Mouse (Mus musculus) retina, adult 2 months (tissue): ENCODE measurements around the gene Tmcc1.

ENCODE experiments used
- DNase-seq: peaks from one replicate; pipeline ENCODE4 v3.0.0-alpha.2; 2012; ENCODE audit warnings: low read depth, low spot score

Tmcc1 gene

DNA sequence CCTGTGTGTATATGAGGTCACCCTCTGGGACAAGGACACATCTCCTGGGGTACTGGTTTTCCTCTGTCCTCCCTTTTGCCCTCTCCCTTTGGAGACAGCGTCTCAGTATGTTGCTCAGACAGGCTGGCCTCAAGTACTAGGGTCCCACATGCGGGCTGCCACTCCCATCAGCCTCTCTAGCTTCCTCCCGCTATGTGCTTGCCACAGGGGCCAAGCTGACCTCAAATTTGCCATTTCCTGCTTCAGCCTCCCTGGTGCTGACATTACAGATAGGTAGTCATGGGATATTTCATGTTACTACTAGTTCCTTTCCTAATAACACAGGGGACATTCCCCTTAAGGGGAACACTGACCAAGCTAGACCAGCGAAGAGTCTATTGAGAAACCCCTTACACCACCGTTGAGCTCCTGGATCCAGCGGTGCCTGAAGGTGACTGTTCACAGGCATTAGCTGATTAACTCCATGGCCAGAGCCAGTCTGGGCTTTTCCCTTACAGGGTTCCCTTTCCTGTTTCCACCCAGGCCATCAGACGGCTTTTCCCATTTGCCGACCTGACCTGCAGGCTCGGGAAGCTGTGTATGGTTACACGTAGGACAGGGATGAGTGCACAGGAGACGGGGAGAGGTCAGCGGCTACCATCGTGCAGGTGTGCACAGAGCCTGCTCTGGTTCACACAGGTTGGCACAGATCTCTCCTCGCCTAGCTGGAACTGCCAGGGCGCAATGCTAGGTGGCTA is 220.0 kb downstream of the Tmcc1 start:
- DNase-seq, result no peak

DNA sequence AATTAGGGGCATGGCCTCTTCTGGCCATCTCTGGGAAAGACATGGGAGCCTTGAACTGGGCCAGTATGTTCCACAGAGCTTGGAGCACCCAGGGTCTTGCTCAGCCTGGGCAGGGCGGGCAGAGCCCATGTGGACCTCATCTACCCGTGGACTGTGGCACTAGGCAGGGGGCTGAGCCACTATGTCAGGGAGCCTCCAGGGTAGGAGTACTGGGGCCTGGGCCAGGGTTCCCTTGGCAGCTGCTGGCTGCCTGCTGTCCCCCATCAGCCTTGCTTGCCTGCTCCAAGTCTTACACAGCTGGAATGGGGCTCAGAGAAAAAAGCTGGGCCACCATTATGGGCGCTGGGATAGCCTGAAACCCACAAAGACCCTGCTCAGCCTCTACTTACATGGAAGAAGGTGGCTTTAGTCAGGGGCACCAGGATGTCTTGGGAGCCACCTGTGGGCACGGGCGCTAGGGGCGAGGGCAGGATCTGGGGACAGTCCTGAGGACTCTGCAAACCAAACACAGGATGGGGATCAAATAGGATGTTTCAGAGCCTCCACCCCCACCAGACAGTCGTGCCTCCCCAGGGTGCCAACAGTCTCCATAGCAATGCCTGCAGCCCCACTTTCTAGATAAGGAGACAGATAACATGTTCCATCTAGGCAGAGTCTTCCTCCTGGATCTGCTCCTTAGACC is 221.1 kb downstream of the Tmcc1 start:
- no peak for DNase-seq

- no peak for DNase-seq
Observed at GRCm38 (mm10) chr6:115971273-115972060, 221.8 kb downstream of the Tmcc1 start.

GRCm38 (mm10) chr6:115969952-115970351 is 223.3 kb downstream of the Tmcc1 start:
- no peak for DNase-seq

DNA sequence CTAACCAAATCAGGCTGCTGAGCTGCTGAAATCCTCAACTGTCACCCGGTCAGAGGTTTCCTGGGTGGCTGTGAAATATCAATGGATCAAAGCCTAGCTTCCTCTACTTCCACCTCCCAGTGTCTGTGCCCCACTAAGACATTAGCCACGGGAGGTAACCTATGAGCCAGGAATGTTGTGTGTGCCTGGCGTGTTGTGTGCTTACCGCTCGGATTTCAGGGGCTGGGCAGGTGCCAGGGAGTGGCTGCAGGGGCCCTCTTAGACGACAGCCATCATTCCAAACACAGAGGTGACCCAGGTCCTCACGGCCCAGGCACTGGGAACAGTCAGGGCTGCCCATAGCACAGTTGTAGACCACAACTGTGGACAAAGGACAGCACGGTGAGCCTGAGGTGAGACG is 224.2 kb downstream of the Tmcc1 start:
- DNase-seq, result no peak

- DNase-seq, result no peak
Observed at GRCm38 (mm10) chr6:115968700-115969099, 224.6 kb downstream of the Tmcc1 start.
